Mouse (Mus musculus) midbrain, embryonic 13.5 days (tissue): ENCODE data around the gene Hoxa4. TPM values are rescaled to one million over a fixed set of nuclear protein-coding genes. Genes with fewer than 3 reads are reported as not detected.

Experiments used
- ATAC-seq: fragments of 200-750 bp; cut with Nextera tagmentation; 2 replicates; pipeline ENCODE4 v1.8.0; 2017; ENCODE audit warnings: mild to moderate bottlenecking, moderate TSS enrichment, moderate library complexity
- H3K27ac ChIP-seq: fragments of 300-500 bp; sonication (generic); 2 replicates; pipeline ENCODE4 v1.5.1; 2015; ENCODE audit warnings: inconsistent platforms, mild to moderate bottlenecking, moderate library complexity
- H3K27me3 ChIP-seq: fragments of 300-500 bp; sonication (generic); 2 replicates; pipeline ENCODE4 v1.6.1; 2015; ENCODE audit warnings: mild to moderate bottlenecking, inconsistent platforms
- H3K36me3 ChIP-seq: fragments of 300-500 bp; sonication (generic); 2 replicates; pipeline ENCODE4 v1.6.1; 2015; ENCODE audit warnings: mild to moderate bottlenecking, inconsistent platforms
- H3K4me1 ChIP-seq: fragments of 300-500 bp; sonication (generic); replicated peaks from 2 replicates; pipeline ENCODE4 v1.6.1; 2015; ENCODE audit warnings: inconsistent platforms
- H3K4me2 ChIP-seq: fragments of 300-500 bp; sonication (generic); replicated peaks from 2 replicates; pipeline ENCODE4 v1.6.1; 2015; ENCODE audit warnings: moderate library complexity, mild to moderate bottlenecking, inconsistent platforms
- H3K4me3 ChIP-seq: fragments of 300-500 bp; sonication (generic); replicated peaks from 2 replicates; pipeline ENCODE4 v1.5.1; 2015; ENCODE audit warnings: mild to moderate bottlenecking, inconsistent platforms
- H3K9ac ChIP-seq: fragments of 300-500 bp; sonication (generic); replicated peaks from 2 replicates; pipeline ENCODE4 v1.6.1; 2015; ENCODE audit warnings: mild to moderate bottlenecking, inconsistent platforms
- H3K9me3 ChIP-seq: fragments of 300-500 bp; sonication (generic); 2 replicates; pipeline ENCODE4 v1.6.1; 2016; ENCODE audit warnings: mild to moderate bottlenecking, inconsistent platforms
- WGBS: fragments of 180-500 bp; shearing (Covaris S2); methylation state at CpG from one replicate; pipeline ENCODE4 v1.1.7; 2015; 5-methylcytosine and 5-hydroxymethylcytosine counted together
- polyA plus RNA-seq: library from polyadenylated mRNA; unstranded; fragments of >200 nt; fragmentation: Nextera tagmentation; extraction: Ambion mirVana; gene quantifications from 2 replicates; pipeline ENCODE4 v1.2.1, GENCODE M21; 2015

The Hoxa4 gene
- polyA plus RNA-seq, 1 experiment from 2014 or later: not detected

DNA sequence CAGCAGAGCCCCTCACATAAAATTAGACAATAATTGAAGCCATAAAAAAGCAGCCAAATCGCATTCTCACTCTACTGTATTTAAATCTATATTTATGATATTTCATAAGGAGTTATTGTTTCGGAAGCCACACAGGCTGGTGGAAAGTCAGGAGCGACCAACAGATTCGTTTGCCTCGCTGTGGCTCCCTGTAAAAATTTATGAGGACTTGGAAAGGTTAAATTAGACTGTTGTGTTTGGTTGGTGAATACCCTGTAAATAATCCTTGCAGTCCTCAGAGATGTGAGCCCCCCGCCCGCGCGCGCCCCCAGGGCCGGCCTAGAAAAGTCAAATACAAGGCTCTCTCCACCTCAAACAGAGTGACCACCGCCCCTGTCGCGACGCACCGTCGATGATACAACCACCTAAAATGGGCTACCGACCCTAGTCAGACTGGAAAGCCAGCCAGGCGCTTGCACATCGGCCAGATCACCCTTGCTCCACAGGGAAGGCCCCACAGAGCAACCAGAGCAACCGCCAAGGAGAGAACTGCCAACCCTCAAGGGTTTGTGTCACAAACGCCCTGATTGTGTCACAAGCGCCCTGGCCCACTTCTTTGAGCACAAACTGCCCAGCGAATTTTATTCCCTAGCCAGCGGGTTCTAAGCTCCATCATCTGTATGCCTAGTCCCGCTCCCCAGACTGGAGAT is 35.2 kb upstream of the Hoxa4 start:
- no peak for ATAC-seq
- Histone ChIP-seq H3K9ac (no peak overlapping the region), H3K27ac (no peak overlapping the region), H3K9me3 (no peaks in the 10 kb centered on the region), H3K4me1 (no peaks in the 10 kb centered on the region), H3K4me2 (no peak overlapping the region), H3K4me3 (no peak overlapping the region), H3K36me3 (no peaks in the 10 kb centered on the region), H3K27me3 (peaks cover 97% of the 10 kb centered on the region)
- 3% methylated on average over 26 of the region's 26 CpGs for WGBS

DNA sequence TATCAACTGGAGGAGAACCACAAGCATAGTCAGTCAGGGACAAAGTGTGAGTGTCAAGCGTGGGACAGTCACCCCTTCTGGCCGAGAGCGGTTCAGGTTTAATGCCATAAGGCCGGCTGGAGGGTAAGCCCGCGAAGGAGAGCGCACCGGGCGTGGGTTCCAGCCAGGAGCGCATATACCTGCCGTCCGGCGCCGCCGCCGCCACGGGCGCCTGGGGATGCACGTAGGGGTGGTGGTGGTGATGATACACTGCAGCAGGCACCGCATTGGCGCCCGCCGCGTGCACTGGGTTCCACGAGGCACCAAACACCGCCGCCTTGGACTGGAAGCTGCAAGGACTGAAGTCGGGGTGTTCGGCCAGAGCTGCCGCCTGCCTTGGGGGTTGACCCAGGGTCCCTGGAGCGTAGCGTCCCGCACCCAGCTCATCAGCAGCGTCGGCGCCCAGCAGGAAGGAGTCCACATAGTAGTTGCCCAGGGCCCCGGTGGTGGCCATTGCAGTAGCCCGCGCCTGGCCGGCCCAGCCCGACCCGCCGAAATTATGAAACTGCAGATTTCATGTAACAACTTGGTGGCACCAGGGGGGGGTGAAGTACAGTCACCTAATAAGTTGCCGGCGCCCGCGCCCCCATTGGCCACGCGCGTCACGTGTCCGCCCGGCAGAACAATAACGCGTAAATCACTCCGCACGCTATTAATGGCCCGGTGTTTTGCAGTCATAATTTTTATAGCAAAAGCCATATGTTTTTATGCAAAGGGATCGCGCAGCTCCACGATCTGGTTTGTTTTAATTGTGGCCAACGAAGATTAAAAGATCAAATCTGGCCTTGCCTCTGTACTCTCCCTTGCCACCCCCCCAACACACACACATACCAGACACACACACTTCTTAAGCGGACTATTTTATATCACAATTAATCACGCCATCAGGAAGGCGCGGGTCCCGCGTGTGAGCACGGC is 34.3 kb upstream of the Hoxa4 start:
- no peak overlapping the region for H3K27ac ChIP-seq
- H3K4me2 ChIP-seq: no peak overlapping the region
- no peak overlapping the region for H3K4me3 ChIP-seq
- H3K9ac ChIP-seq: no peak overlapping the region
- no peak for ATAC-seq
- no peaks in the 10 kb centered on the region for H3K36me3 ChIP-seq
- no peaks in the 10 kb centered on the region for H3K9me3 ChIP-seq
- H3K4me1 ChIP-seq: peaks cover 4% of the 10 kb centered on the region
- peaks cover 99% of the 10 kb centered on the region for H3K27me3 ChIP-seq
- WGBS: 3% methylated on average over 69 of the region's 69 CpGs

DNA sequence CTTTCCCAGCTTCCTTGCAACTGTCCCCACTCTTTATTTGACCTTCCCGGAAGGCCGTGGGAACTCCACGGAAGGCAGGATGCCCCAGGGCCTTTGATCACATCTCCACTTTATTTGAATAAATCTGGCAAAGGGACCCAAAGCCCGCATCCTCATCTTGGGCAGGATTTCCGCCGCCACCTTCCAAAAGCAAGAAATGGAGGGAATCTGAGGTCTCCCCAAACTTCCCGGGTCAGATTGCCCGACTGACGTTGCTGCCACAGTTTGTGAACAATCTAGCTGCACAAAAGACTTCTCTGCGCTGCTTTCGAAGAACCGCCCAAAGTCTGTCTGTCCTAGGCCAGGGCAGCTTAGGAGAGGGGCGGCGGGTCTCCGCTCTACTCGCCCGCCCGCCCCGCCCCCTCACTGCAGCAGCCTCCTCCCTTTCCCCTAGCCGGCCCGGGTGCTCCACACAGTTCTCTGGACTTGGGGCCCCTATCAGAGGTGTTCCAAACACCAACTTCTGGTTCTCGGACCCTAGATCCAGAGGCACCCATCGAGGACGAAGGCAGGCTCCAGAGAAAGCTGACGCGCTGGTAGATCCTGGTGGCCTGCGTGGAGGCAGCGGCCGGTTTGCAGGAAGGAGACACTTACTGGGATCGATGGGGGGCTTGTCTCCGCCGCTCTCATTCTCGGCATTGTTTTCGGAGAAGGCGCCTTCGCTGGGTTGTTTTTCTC is 33.5 kb upstream of the Hoxa4 start:
- Histone ChIP-seq H3K9me3 (no peaks in the 10 kb centered on the region), H3K4me3 (no peak overlapping the region), H3K4me1 (peaks cover 4% of the 10 kb centered on the region), H3K9ac (no peak overlapping the region), H3K36me3 (no peaks in the 10 kb centered on the region), H3K27ac (no peak overlapping the region), H3K27me3 (peaks cover 99% of the 10 kb centered on the region), H3K4me2 (no peak overlapping the region)
- 2% methylated on average over 36 of the region's 36 CpGs for WGBS
- ATAC-seq: no peak

DNA sequence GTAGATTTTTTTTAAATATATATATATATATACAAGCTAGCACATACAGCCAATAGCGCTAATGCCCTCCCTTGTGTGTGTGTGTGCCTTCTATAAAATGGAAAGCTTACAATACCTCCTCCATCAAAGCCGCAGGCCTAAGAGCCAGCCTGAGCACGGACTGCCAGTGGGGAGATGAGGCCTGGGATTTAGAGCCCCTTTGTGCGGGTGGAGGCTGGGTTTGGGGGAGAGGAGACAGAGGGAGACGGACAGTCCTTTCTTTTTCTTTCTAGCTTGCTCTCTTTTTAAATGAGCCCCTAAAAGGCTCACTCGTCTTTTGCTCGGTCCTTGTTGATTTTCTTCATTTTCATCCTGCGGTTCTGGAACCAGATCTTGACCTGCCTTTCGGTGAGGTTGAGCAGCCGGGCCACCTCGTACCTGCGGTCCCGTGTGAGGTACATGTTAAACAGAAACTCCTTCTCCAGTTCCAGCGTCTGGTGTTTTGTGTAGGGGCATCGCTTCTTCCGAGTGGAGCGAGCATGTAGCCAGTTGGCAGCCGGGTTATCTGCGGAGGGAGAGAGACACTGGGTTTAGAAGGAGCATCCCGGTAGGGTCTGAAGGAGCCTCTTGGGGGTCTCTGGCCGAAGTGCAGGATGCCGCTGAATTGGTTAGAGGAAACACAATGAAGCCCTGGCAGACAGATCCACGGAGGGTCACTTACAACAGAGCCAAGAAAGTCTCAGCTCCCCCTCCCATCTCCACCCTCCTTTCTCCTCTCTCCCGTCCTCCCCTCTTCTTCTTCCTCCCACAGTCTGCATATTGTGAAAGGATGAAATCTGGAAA is 32.6 kb upstream of the Hoxa4 start:
- H3K4me2 ChIP-seq: no peak overlapping the region
- peaks cover 4% of the 10 kb centered on the region for H3K4me1 ChIP-seq
- WGBS: 1% methylated on average over 24 of the region's 24 CpGs
- no peak overlapping the region for H3K27ac ChIP-seq
- no peak overlapping the region for H3K4me3 ChIP-seq
- H3K36me3 ChIP-seq: no peaks in the 10 kb centered on the region
- no peak overlapping the region for H3K9ac ChIP-seq
- no peak for ATAC-seq
- H3K27me3 ChIP-seq: peaks cover 99% of the 10 kb centered on the region
- H3K9me3 ChIP-seq: no peaks in the 10 kb centered on the region

DNA sequence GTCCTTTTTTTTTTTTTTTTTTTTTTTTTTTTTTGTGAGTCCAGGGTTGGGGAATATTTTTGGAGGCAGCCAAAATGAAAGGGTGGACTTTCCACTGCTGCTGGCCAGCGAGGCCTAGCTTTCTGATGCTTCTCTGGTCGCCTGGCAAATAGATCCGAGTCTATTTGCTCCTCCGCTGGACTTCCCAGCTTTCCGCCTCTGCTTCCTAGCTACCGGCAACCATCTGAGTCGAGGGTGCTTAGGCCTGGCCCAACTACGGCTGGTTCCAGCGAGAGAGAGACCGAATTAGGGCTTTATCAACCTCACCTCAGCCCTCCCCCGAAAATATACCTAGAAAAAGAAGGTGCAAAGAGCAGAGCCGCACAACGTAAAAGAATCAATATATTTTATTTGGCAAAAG is 31.2 kb upstream of the Hoxa4 start:
- H3K4me2 ChIP-seq: no peak overlapping the region
- H3K4me3 ChIP-seq: no peak overlapping the region
- no peaks in the 10 kb centered on the region for H3K36me3 ChIP-seq
- no peaks in the 10 kb centered on the region for H3K9me3 ChIP-seq
- H3K4me1 ChIP-seq: peaks cover 4% of the 10 kb centered on the region
- H3K27ac ChIP-seq: no peak overlapping the region
- ATAC-seq: no peak
- H3K27me3 ChIP-seq: peaks cover 100% of the 10 kb centered on the region
- 11% methylated on average over 13 of the region's 13 CpGs for WGBS
- H3K9ac ChIP-seq: no peak overlapping the region

DNA sequence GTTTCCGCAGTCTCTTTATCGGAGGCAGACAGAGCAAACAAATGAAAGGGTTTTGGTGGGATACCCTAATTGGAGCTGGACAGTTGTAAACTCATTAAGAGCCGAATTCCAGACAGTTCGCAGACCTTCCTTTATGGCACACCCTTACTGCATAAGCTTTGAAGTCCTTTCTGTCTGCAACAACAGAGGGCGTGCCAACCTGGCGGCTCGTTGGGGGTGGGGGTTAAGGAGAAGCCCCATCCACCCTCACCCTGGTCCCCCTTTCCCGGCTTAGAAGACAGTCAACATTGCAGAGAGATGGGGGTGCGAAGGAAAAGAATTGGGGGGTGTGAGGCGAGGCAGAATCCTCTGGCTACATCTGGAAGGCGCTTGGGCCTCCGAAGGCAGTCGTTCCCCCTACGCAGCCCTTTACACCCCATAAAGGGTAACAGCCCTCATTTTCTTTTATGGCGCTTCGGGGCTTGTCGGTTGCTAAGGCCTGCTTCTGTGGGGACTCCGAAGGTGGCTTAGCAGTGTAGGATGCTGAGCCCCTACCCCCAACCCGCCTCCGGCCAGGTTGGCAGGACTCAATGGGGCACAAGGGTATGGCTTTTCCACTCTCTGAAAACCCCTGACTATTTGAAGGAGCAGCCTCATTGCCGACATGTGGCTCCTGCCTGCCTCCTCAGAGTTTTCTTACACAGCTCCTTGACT is 30.6 kb upstream of the Hoxa4 start:
- peak overlapping the region; percentile 67 for H3K4me2 ChIP-seq
- H3K36me3 ChIP-seq: no peaks in the 10 kb centered on the region
- ATAC-seq: peak; percentile 48
- no peaks in the 10 kb centered on the region for H3K9me3 ChIP-seq
- H3K27ac ChIP-seq: no peak overlapping the region
- peaks cover 9% of the 10 kb centered on the region for H3K4me1 ChIP-seq
- 7% methylated on average over 21 of the region's 21 CpGs for WGBS
- H3K9ac ChIP-seq: no peak overlapping the region
- peaks cover 100% of the 10 kb centered on the region for H3K27me3 ChIP-seq
- peak overlapping the region; percentile 44; the same call in 1 of the 2 replicates for H3K4me3 ChIP-seq

DNA sequence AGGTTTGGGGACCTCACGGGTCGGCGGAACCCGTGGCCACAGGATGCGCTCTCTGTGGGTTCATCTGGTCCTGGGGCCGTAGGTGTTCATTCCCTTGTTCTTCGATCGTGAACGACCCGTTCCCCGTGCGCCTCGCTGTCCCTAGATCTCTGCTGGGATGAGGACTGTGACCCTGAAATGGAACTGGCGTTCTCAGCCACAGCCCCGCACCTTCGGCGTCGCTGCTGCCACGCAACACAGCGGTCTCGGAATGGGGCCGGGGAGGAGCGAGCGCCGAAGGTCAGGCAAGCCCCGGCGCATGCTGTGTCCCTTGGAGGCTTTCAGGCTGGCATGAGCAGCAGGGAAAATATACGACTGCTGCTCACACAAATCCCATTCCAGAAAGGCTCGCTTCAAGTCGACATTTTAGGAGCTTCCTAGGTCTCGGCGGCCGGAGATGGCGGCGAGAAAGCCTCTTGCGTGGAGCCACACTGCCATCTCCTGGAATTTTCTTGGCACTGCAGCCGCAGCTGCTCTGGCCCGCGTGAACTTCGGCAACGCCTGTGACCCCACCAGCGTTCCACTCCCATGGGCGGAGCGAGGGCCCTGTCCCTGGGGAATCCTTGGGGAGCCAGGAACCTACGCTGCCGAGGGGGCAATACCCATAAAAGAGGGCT is 29.9 kb upstream of the Hoxa4 start, which contains the start of gene Hoxa7:
Hoxa7 (minus strand) TSS at position 518 of the 656 bp plus-strand sequence.
- Histone ChIP-seq H3K27ac (no peak within 1 kb of the TSS), H3K4me2 (peak within 1 kb of the TSS; percentile 67), H3K9ac (peak within 1 kb of the TSS; percentile 59; the same call in 1 of the 2 replicates), H3K9me3 (no peaks in the 10 kb centered on the region), H3K4me1 (peaks cover 13% of the 10 kb centered on the region), H3K27me3 (peaks cover 100% of the 10 kb centered on the region), H3K4me3 (peak within 1 kb of the TSS; percentile 44), H3K36me3 (no peaks in the 10 kb centered on the region)
- peak; percentile 76 for ATAC-seq
- WGBS: 1% methylated on average over 46 of the region's 46 CpGs

DNA sequence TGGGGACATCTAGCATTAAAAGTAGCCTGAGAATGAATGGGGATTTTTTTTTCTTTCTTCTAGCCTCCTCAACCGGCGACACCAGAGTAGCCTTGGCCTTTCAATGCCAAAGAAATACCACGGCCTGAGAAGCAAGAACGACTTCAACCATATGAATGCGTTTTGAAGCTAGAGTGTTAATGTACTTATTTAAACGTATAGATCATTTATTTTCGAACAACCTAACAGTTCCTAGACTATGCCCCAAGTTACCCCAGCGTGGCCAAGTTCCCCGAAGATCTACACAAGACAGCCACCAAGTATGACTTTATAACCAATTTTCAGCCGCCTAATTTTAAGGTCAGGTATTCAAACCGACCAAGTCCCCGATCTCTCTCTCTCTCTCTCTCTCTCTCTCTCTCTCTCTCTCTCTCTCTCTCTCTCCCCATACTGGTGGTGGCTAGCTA is 29.3 kb upstream of the Hoxa4 start:
- H3K27ac ChIP-seq: no peak overlapping the region
- peak overlapping the region; percentile 67 for H3K4me2 ChIP-seq
- H3K9me3 ChIP-seq: no peaks in the 10 kb centered on the region
- H3K9ac ChIP-seq: no peak overlapping the region
- H3K4me1 ChIP-seq: peaks cover 13% of the 10 kb centered on the region
- H3K27me3 ChIP-seq: peaks cover 100% of the 10 kb centered on the region
- ATAC-seq: no peak
- WGBS: 6% methylated on average over 12 of the region's 12 CpGs
- no peaks in the 10 kb centered on the region for H3K36me3 ChIP-seq
- peak overlapping the region; percentile 44; the same call in 1 of the 2 replicates for H3K4me3 ChIP-seq

DNA sequence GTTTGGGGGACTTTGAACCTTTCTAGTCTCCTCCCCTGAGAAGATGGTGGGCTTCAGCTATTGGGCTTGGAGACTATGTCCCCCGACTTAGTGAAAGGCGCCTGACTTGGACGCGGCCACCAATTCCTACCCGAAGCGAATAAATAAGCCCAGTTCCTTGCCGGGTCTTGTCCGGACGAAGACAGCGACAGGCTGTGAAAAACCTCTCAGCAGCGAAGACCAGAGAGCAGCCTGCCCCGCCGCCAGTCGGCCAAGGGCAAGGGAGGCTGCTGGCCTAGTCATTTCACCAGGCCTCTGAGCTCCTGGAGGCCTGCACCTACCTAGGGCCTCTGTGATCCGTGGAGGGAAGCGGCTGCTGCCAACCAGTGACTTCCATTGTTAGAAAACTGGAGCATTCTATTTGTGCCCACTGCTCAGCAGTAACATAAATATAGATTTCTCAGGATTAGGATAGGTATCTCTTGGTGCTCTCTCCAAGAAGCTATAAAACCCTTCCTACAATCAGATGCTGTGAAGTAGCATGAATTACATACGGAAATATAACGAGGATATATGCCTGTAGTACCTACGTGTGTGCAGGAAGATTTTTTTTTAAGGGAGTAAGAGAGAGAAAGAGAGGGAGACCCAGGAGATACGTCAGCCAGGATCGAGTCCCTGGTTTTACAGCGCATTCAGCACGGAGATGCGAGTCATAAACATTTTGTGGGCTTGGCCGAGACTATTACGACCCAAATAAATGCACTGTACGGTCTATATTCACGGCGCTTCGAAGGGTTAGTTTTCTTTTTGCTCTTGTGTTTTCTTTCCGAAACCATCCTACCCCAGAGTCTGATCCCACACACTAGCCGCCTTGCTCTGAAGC is 28.7 kb upstream of the Hoxa4 start:
- H3K9ac ChIP-seq: no peak overlapping the region
- WGBS: 13% methylated on average over 32 of the region's 32 CpGs
- H3K4me2 ChIP-seq: no peak overlapping the region
- no peaks in the 10 kb centered on the region for H3K9me3 ChIP-seq
- H3K36me3 ChIP-seq: no peaks in the 10 kb centered on the region
- H3K27me3 ChIP-seq: peaks cover 100% of the 10 kb centered on the region
- H3K27ac ChIP-seq: no peak overlapping the region
- no peak for ATAC-seq
- peaks cover 13% of the 10 kb centered on the region for H3K4me1 ChIP-seq
- H3K4me3 ChIP-seq: no peak overlapping the region
